Mouse (Mus musculus): ENCODE results near the gene Ccr6.

GRCm38 (mm10) chr17:8305801-8306200 lies 70.0 kb downstream of the Ccr6 start:
- no peak for TF ChIP-seq CTCF (IDR thresholded peaks at IDR 0.05; ENCODE audit: low read depth, low read length)
- TF ChIP-seq POLR2A (IDR thresholded peaks at IDR 0.05; ENCODE audit: borderline replicate concordance, low read depth, low read length), result no peak
